Mouse (Mus musculus): ENCODE measurements at regions not wholly inside any gene's neighbourhood (a gene's known extent, or its start where the extent isn't known, plus 50 kb on each side); places are given as distances from the start of the nearest gene placed in this dataset.

DNA sequence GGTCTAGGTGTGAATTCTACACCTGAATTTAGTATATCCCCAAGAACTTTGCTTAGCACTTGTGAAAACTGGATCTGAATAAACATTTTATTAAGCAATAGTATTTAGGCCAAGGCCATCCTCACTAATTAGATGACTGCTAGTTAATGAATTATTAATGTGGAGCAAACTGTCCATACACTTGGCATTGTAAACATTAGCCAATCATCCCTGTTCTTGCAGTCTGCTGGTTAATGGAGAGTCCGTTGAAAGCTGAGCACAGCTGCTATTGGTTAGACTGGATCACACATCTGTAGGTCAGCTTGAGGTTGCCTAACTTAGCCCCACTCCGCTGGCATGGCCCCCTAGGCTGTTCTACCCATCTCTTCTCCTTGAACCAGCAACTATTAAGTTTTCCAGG, 826.2 kb upstream of the 4930452B06Rik start:
- Histone ChIP-seq H3K9ac (replicated peaks) (no peak overlapping the region), H3K36me3 (replicated peaks; ENCODE audit: insufficient read depth, low read length) (no peaks in the 10 kb centered on the region), H3K27me3 (ENCODE audit: insufficient read depth, low read length) (no peaks in the 10 kb centered on the region), H3K9me3 (ENCODE audit: low read length) (no peaks in the 10 kb centered on the region), H3K4me1 (ENCODE audit: insufficient read depth) (no peaks in the 10 kb centered on the region), H3K4me2 (ENCODE audit: low read depth, low read length) (no peak overlapping the region), H3K4me3 (ENCODE audit: low read depth, low read length) (no peak overlapping the region), H3K27ac (ENCODE audit: low read depth) (no peak overlapping the region)
- peak; percentile 60 for ATAC-seq
- no peak for TF ChIP-seq CTCF (IDR thresholded peaks at IDR 0.05; ENCODE audit: low read depth)
- TF ChIP-seq EP300 (IDR thresholded peaks at IDR 0.05; ENCODE audit: low read depth): no peak
- DNase-seq: no peak
- 60% methylated on average over 2 of the region's 2 CpGs for WGBS (ENCODE audit: insufficient replicate concordance)

DNA sequence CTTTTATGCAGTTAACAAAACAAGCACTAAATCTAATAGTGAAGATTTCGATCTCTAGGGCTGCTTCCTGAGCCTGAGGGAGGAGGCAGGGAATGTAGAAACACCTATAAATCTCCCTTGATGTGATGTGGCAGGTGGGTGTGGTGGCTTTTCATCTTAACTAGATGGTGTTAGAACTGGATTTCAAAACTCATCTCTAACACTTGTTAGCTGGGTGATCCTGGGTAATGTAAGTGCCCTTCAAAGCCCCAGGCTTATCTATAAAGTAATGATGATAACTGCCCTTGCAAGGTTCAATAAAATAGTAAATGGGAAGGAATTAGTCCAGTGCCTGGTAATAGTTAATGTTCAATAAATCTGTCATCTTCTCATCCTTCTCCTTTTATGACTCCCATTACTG, 822.5 kb upstream of the 4930452B06Rik start:
- Histone ChIP-seq H3K9me3 (ENCODE audit: low read length) (no peaks in the 10 kb centered on the region), H3K36me3 (replicated peaks; ENCODE audit: insufficient read depth, low read length) (no peaks in the 10 kb centered on the region), H3K4me1 (ENCODE audit: insufficient read depth) (no peaks in the 10 kb centered on the region), H3K27me3 (ENCODE audit: insufficient read depth, low read length) (no peaks in the 10 kb centered on the region), H3K4me2 (ENCODE audit: low read depth, low read length) (no peak overlapping the region), H3K27ac (ENCODE audit: low read depth) (no peak overlapping the region), H3K4me3 (ENCODE audit: low read depth, low read length) (no peak overlapping the region), H3K9ac (replicated peaks) (no peak overlapping the region)
- ATAC-seq: no peak
- 66% methylated on average over 1 of the region's 1 CpGs for WGBS (ENCODE audit: insufficient replicate concordance)
- no peak for DNase-seq
- TF ChIP-seq EP300 (IDR thresholded peaks at IDR 0.05; ENCODE audit: low read depth) (no peak), CTCF (IDR thresholded peaks at IDR 0.05; ENCODE audit: low read depth) (no peak)

DNA sequence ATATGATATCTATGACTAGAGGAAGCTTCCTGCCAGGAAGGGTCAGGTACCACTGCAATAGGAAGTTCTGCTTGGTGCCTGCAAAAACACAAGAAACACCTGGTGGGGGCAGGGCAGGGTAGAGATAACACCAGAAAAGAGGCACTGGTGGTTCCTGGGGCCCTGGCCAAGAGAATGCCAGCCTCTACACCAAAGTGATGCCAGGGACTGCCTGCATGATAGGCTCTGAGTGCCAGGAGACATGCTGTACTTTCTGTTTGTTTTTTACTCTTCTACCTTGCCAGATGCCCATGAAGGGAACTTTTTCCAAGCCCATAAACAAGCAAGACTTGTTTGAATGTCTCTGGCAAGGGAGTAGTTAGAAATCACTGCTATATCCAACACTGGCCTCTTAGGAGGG, 812.9 kb upstream of the 4930452B06Rik start:
- H3K27me3 ChIP-seq (ENCODE audit: insufficient read depth, low read length): no peaks in the 10 kb centered on the region
- ATAC-seq (no peak), DNase-seq (no peak)
- H3K36me3 ChIP-seq (replicated peaks; ENCODE audit: insufficient read depth, low read length): no peaks in the 10 kb centered on the region
- H3K4me3 ChIP-seq (ENCODE audit: low read depth, low read length): no peak overlapping the region
- TF ChIP-seq CTCF (IDR thresholded peaks at IDR 0.05; ENCODE audit: low read depth) (no peak), EP300 (IDR thresholded peaks at IDR 0.05; ENCODE audit: low read depth) (no peak)
- no peak overlapping the region for H3K9ac ChIP-seq (replicated peaks)
- H3K4me1 ChIP-seq (ENCODE audit: insufficient read depth): no peaks in the 10 kb centered on the region
- H3K27ac ChIP-seq (ENCODE audit: low read depth): no peak overlapping the region
- no peak overlapping the region for H3K4me2 ChIP-seq (ENCODE audit: low read depth, low read length)
- H3K9me3 ChIP-seq (ENCODE audit: low read length): no peaks in the 10 kb centered on the region

DNA sequence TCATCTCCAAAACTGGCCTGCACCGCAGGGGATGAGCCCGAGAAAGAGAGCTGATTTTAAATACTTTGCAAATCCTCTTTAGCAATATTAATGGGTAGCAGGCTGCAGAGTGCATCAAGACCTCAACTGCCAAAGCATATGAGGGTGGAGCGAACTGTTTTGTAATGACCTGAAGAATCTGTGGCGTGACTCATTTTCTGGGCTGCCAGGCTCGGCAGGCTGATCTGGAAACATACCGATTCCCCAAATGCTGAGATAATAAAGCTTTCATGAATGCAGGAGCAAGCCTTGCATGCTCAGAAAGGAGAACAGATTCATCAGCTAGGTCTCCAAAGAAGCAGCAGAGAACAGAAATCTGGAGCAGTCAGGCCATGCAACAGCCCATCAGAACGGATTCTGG, 809.1 kb upstream of the 4930452B06Rik start:
- 83% methylated on average over 7 of the region's 7 CpGs for WGBS (ENCODE audit: insufficient replicate concordance)
- Histone ChIP-seq H3K36me3 (replicated peaks; ENCODE audit: insufficient read depth, low read length) (no peaks in the 10 kb centered on the region), H3K9me3 (ENCODE audit: low read length) (no peaks in the 10 kb centered on the region), H3K4me3 (ENCODE audit: low read depth, low read length) (no peak overlapping the region), H3K27ac (ENCODE audit: low read depth) (no peak overlapping the region), H3K27me3 (ENCODE audit: insufficient read depth, low read length) (no peaks in the 10 kb centered on the region), H3K9ac (replicated peaks) (no peak overlapping the region), H3K4me1 (ENCODE audit: insufficient read depth) (no peaks in the 10 kb centered on the region), H3K4me2 (ENCODE audit: low read depth, low read length) (no peak overlapping the region)
- no peak for TF ChIP-seq EP300 (IDR thresholded peaks at IDR 0.05; ENCODE audit: low read depth)
- no peak for TF ChIP-seq CTCF (IDR thresholded peaks at IDR 0.05; ENCODE audit: low read depth)
- DNase-seq (no peak), ATAC-seq (no peak)

DNA sequence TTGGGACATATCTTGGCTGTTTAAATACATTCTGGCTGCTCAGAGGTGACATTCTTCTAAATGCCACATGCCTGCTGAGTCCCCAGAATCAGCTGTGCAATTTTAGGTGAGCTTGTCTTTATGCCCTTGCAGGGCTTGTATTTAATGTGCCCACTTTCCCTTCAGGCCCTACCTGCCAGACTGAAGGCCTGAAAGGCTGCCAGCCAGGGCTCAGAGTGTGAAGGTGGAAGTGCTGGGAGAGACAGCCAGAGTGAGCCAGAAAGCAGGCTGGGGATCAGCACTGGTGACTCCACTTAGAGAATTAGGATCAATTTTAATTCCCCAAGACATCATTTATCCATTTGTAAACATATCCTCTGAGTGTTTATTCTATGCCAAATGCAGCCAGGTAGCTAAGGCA, 803.6 kb upstream of the 4930452B06Rik start:
- ATAC-seq (no peak), DNase-seq (no peak)
- H3K4me2 ChIP-seq (ENCODE audit: low read depth, low read length): no peak overlapping the region
- no peak overlapping the region for H3K4me3 ChIP-seq (ENCODE audit: low read depth, low read length)
- peaks cover 10% of the 10 kb centered on the region; the same call in 1 of the 2 replicates for H3K4me1 ChIP-seq (ENCODE audit: insufficient read depth)
- no peaks in the 10 kb centered on the region for H3K27me3 ChIP-seq (ENCODE audit: insufficient read depth, low read length)
- no peak overlapping the region for H3K9ac ChIP-seq (replicated peaks)
- H3K27ac ChIP-seq (ENCODE audit: low read depth): no peak overlapping the region
- no peaks in the 10 kb centered on the region for H3K36me3 ChIP-seq (replicated peaks; ENCODE audit: insufficient read depth, low read length)
- no peaks in the 10 kb centered on the region for H3K9me3 ChIP-seq (ENCODE audit: low read length)
- TF ChIP-seq CTCF (IDR thresholded peaks at IDR 0.05; ENCODE audit: low read depth) (no peak), EP300 (IDR thresholded peaks at IDR 0.05; ENCODE audit: low read depth) (no peak)

- no peak for DNase-seq
- 48% methylated on average over 3 of the region's 3 CpGs for WGBS (ENCODE audit: insufficient replicate concordance)
- H3K27ac ChIP-seq (ENCODE audit: low read depth): no peak overlapping the region
- no peak for ATAC-seq
- no peaks in the 10 kb centered on the region for H3K27me3 ChIP-seq (ENCODE audit: insufficient read depth, low read length)
- H3K4me2 ChIP-seq (ENCODE audit: low read depth, low read length): no peak overlapping the region
- H3K36me3 ChIP-seq (replicated peaks; ENCODE audit: insufficient read depth, low read length): no peaks in the 10 kb centered on the region
- no peak overlapping the region for H3K9ac ChIP-seq (replicated peaks)
- TF ChIP-seq EP300 (IDR thresholded peaks at IDR 0.05; ENCODE audit: low read depth): no peak
- no peak for TF ChIP-seq CTCF (IDR thresholded peaks at IDR 0.05; ENCODE audit: low read depth)
- H3K4me1 ChIP-seq (ENCODE audit: insufficient read depth): peaks cover 10% of the 10 kb centered on the region; the same call in 1 of the 2 replicates
- H3K4me3 ChIP-seq (ENCODE audit: low read depth, low read length): no peak overlapping the region
- no peaks in the 10 kb centered on the region for H3K9me3 ChIP-seq (ENCODE audit: low read length)
Measured at GRCm38 (mm10) chr14:9468654-9469053, 802.6 kb upstream of the 4930452B06Rik start.
